In the genomic region with DNA sequence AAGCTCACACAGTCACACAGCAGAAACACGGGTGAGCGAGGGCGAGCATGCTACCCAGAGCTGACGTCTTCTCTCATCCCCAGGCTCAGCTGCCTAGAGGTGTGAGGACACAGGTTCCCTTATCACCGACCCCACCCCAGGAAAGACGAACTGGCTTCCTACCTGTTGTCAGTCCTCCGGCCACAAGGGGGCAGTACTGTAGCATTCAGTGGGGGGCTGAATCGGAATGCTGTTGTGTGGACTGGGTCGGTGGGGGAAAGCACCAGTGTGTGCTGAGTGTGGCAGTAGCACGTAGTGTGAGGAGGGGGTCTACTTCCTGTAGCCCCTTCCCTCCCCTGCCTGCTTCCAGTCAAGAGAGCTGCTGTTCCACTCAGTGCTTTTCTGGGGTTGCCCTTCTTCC, we compare ENCODE assay signal across 8 mouse cellular contexts. TPM values are rescaled to one million over a fixed set of nuclear protein-coding genes. Genes with fewer than 3 reads are reported as not detected.
A peak's percentile ranks its signal among the peaks of the same experiment; 100 is the strongest.
DNase-seq lines count a peak whose midpoint lies in the region; ATAC-seq and TF ChIP-seq lines count a peak whose summit lies in the region.

No protein-coding gene starts in this region.

- no peak overlapping the region for H3K4me2 ChIP-seq in forebrain, postnatal 0 days (ENCODE audit: low read depth)
- H3K4me2 ChIP-seq in forebrain, embryonic 15.5 days (replicated peaks): no peak overlapping the region
- no peak overlapping the region for H3K4me2 ChIP-seq in kidney, postnatal 0 days (ENCODE audit: low read length)

- no peak overlapping the region for H3K9ac ChIP-seq in forebrain, postnatal 0 days
- H3K9ac ChIP-seq in forebrain, embryonic 15.5 days (replicated peaks): no peak overlapping the region
- H3K9ac ChIP-seq in kidney, postnatal 0 days (ENCODE audit: low read depth, low read length): no peak overlapping the region

- TF ChIP-seq POLR2A in olfactory bulb, adult 2 months (IDR thresholded peaks at IDR 0.05; ENCODE audit: insufficient read depth, low read depth, low read length): no peak

- no peak overlapping the region for H3K27ac ChIP-seq in forebrain, postnatal 0 days (ENCODE audit: low read depth, low read length)
- H3K27ac ChIP-seq in forebrain, embryonic 15.5 days (replicated peaks): no peak overlapping the region
- no peak overlapping the region for H3K27ac ChIP-seq in kidney, postnatal 0 days
- no peak overlapping the region for H3K27ac ChIP-seq in olfactory bulb, adult 2 months (ENCODE audit: insufficient read depth, low read depth, low read length)

- H3K4me3 ChIP-seq in forebrain, postnatal 0 days (ENCODE audit: low read depth, low read length): no peak overlapping the region
- H3K4me3 ChIP-seq in forebrain, embryonic 15.5 days: no peak overlapping the region
- H3K4me3 ChIP-seq in kidney, postnatal 0 days (replicated peaks; ENCODE audit: low read depth, low read length): no peak overlapping the region
- H3K4me3 ChIP-seq in olfactory bulb, adult 2 months (ENCODE audit: insufficient read depth, low read depth, low read length): no peak overlapping the region

- 41% methylated on average over 10 of the region's 10 CpGs for WGBS in forebrain, postnatal 0 days
- 43% methylated on average over 10 of the region's 10 CpGs for WGBS in forebrain, embryonic 15.5 days
- WGBS in kidney, postnatal 0 days: 44% methylated on average over 10 of the region's 10 CpGs
- 40% methylated on average over 10 of the region's 10 CpGs for WGBS in olfactory bulb, adult 2 months

- no peaks in the 10 kb centered on the region for H3K9me3 ChIP-seq in forebrain, postnatal 0 days (ENCODE audit: low read length)
- no peaks in the 10 kb centered on the region for H3K9me3 ChIP-seq in forebrain, embryonic 15.5 days
- H3K9me3 ChIP-seq in kidney, postnatal 0 days (replicated peaks; ENCODE audit: low read length): no peaks in the 10 kb centered on the region

- no peaks in the 10 kb centered on the region for H3K4me1 ChIP-seq in forebrain, postnatal 0 days (ENCODE audit: insufficient read depth)
- peaks cover 19% of the 10 kb centered on the region for H3K4me1 ChIP-seq in forebrain, embryonic 15.5 days
- no peaks in the 10 kb centered on the region for H3K4me1 ChIP-seq in kidney, postnatal 0 days (replicated peaks; ENCODE audit: insufficient read depth, low read length)
- H3K4me1 ChIP-seq in olfactory bulb, adult 2 months (ENCODE audit: control insufficient read depth, insufficient read depth, low read length): peaks cover 64% of the 10 kb centered on the region

- peak; percentile 77 for TF ChIP-seq CTCF in forebrain, postnatal 0 days (IDR thresholded peaks at IDR 0.05; ENCODE audit: low read depth)
- peak; percentile 79 for TF ChIP-seq CTCF in kidney, postnatal 0 days (IDR thresholded peaks at IDR 0.05; ENCODE audit: low read depth)
- peak; percentile 87 for TF ChIP-seq CTCF in olfactory bulb, adult 2 months (IDR thresholded peaks at IDR 0.05; ENCODE audit: insufficient read depth, low read depth, low read length)

- no peak for ATAC-seq in forebrain, postnatal 0 days
- ATAC-seq in forebrain, embryonic 15.5 days (replicated peaks): no peak
- no peak for ATAC-seq in kidney, postnatal 0 days (replicated peaks; ENCODE audit: low FRiP score, low read depth)

- no peaks in the 10 kb centered on the region for H3K27me3 ChIP-seq in forebrain, postnatal 0 days (ENCODE audit: insufficient read depth, low read length)
- no peaks in the 10 kb centered on the region; the same call in 1 of the 2 replicates for H3K27me3 ChIP-seq in forebrain, embryonic 15.5 days
- H3K27me3 ChIP-seq in kidney, postnatal 0 days (ENCODE audit: insufficient read depth, low read length): no peaks in the 10 kb centered on the region

- no peak for DNase-seq in forebrain, postnatal 0 days
- peak; percentile 61 for DNase-seq in right cerebral cortex, postnatal 14 days
- no peak for DNase-seq in right cerebral cortex, adult 18-20 months
- peak; percentile 56 to 71 for DNase-seq in cerebellum, postnatal 10 days
- DNase-seq in kidney, postnatal 0 days (ENCODE audit: low spot score): peak; percentile 50
- DNase-seq in urinary bladder, postnatal 14 days (ENCODE audit: low spot score): peak; percentile 50

- no peaks in the 10 kb centered on the region for H3K36me3 ChIP-seq in forebrain, postnatal 0 days (ENCODE audit: insufficient read depth)
- H3K36me3 ChIP-seq in forebrain, embryonic 15.5 days: no peaks in the 10 kb centered on the region
- H3K36me3 ChIP-seq in kidney, postnatal 0 days (ENCODE audit: insufficient read depth, low read length): no peaks in the 10 kb centered on the region

RNA-seq across cellular contexts. Expression of gene Fam163b, which starts 16.3 kb away (rescaled TPM):
- 7.5 and 7.8 TPM in 2 replicates for total RNA-seq in forebrain, postnatal 0 days (2014; rRNA removed)
- 23.9 and 26.2 TPM in 2 replicates for polyA plus RNA-seq in forebrain, postnatal 0 days (2015; fragmentation: Nextera tagmentation; extraction: Ambion mirVana)
- 3.5 and 4.6 TPM in 2 replicates for polyA plus RNA-seq in forebrain, embryonic 15.5 days (2015; fragmentation: Nextera tagmentation; extraction: Ambion mirVana)
- not detected in 2 replicates for polyA plus RNA-seq in kidney, postnatal 0 days (2015; fragmentation: Nextera tagmentation; extraction: Ambion mirVana)
- 155 TPM in 1 of 2 replicates, not detected in the other for polyA plus RNA-seq in olfactory bulb, adult 2 months (2012; ENCODE audit: insufficient read depth, insufficient read length, low replicate concordance, missing spikeins)

RNA-seq across cellular contexts. Expression of gene Dbh, which starts 39.1 kb away (rescaled TPM):
- total RNA-seq in forebrain, postnatal 0 days (2014; rRNA removed): 0.05 and 0.15 TPM in 2 replicates
- 0.09 and 0.15 TPM in 2 replicates for polyA plus RNA-seq in forebrain, postnatal 0 days (2015; fragmentation: Nextera tagmentation; extraction: Ambion mirVana)
- 0.06 TPM in 1 of 2 replicates, not detected in the other for polyA plus RNA-seq in forebrain, embryonic 15.5 days (2015; fragmentation: Nextera tagmentation; extraction: Ambion mirVana)
- 0.05 and 0.38 TPM in 2 replicates for polyA plus RNA-seq in kidney, postnatal 0 days (2015; fragmentation: Nextera tagmentation; extraction: Ambion mirVana)
- polyA plus RNA-seq in olfactory bulb, adult 2 months (2012; ENCODE audit: insufficient read depth, insufficient read length, low replicate concordance, missing spikeins): not detected in 2 replicates

RNA-seq across cellular contexts. Expression of gene Adamtsl2, which starts 46.8 kb away (rescaled TPM):
- total RNA-seq in forebrain, postnatal 0 days (2014; rRNA removed): 24.5 and 32.9 TPM in 2 replicates
- polyA plus RNA-seq in forebrain, postnatal 0 days (2015; fragmentation: Nextera tagmentation; extraction: Ambion mirVana): 12.7 and 14.8 TPM in 2 replicates
- 6.8 and 9.5 TPM in 2 replicates for polyA plus RNA-seq in forebrain, embryonic 15.5 days (2015; fragmentation: Nextera tagmentation; extraction: Ambion mirVana)
- 0.80 and 0.83 TPM in 2 replicates for polyA plus RNA-seq in kidney, postnatal 0 days (2015; fragmentation: Nextera tagmentation; extraction: Ambion mirVana)
- polyA plus RNA-seq in olfactory bulb, adult 2 months (2012; ENCODE audit: insufficient read depth, insufficient read length, low replicate concordance, missing spikeins): not detected in 2 replicates

RNA-seq across cellular contexts. Expression of gene Mymk, which starts 54.0 kb away (rescaled TPM):
- total RNA-seq in forebrain, postnatal 0 days (2014; rRNA removed): not detected in 2 replicates
- polyA plus RNA-seq in forebrain, postnatal 0 days (2015; fragmentation: Nextera tagmentation; extraction: Ambion mirVana): 0.12 and 0.15 TPM in 2 replicates
- polyA plus RNA-seq in forebrain, embryonic 15.5 days (2015; fragmentation: Nextera tagmentation; extraction: Ambion mirVana): 0.17 TPM in 1 of 2 replicates, not detected in the other
- polyA plus RNA-seq in kidney, postnatal 0 days (2015; fragmentation: Nextera tagmentation; extraction: Ambion mirVana): 0.11 TPM in 1 of 2 replicates, not detected in the other
- not detected in 2 replicates for polyA plus RNA-seq in olfactory bulb, adult 2 months (2012; ENCODE audit: insufficient read depth, insufficient read length, low replicate concordance, missing spikeins)

Comparison
In these comparisons a context has a peak if more than half of its experiments do, and no peak if none do; other contexts are left out.
1. DNase-seq: peak in right cerebral cortex, postnatal 14 days (single experiment), cerebellum, postnatal 10 days (2 of 2), kidney, postnatal 0 days (single experiment) and urinary bladder, postnatal 14 days (single experiment); none in forebrain, postnatal 0 days (single experiment) and right cerebral cortex, adult 18-20 months (single experiment).
2. Peak in every context shown above with its lines, with median percentiles within 50 percentile points of each other: CTCF ChIP-seq.